Mouse (Mus musculus): Measurements from ENCODE around the gene Zdhhc1. TPM values are rescaled to one million over a fixed set of nuclear protein-coding genes. Genes with fewer than 3 reads are reported as not detected.

Zdhhc1 gene
- polyA plus RNA-seq, 1 experiment from 2014 or later = 36.8 TPM

- no peak overlapping the region for H3K27ac ChIP-seq (replicated peaks)
- no peak overlapping the region for H3K9ac ChIP-seq (replicated peaks)
- H3K4me3 ChIP-seq (replicated peaks) = no peak overlapping the region
- 63% methylated on average over 5 of the region's 5 CpGs for WGBS
- no peak for ATAC-seq (ENCODE audit: low FRiP score)
- H3K27me3 ChIP-seq (replicated peaks) = no peaks in the 10 kb centered on the region
- H3K4me1 ChIP-seq = peaks cover 22% of the 10 kb centered on the region
- no peak overlapping the region for H3K4me2 ChIP-seq
- H3K36me3 ChIP-seq = no peaks in the 10 kb centered on the region
- no peaks in the 10 kb centered on the region for H3K9me3 ChIP-seq (replicated peaks)
Observed at GRCm38 (mm10) chr8:105434136-105434535, 62.6 kb downstream of the Zdhhc1 start.

GRCm38 (mm10) chr8:105433511-105433910, 63.2 kb downstream of the Zdhhc1 start:
- Histone ChIP-seq H3K27ac (replicated peaks) (no peak overlapping the region), H3K36me3 (no peaks in the 10 kb centered on the region), H3K9ac (replicated peaks) (no peak overlapping the region), H3K4me1 (peaks cover 22% of the 10 kb centered on the region), H3K9me3 (replicated peaks) (no peaks in the 10 kb centered on the region), H3K4me2 (no peak overlapping the region), H3K27me3 (replicated peaks) (no peaks in the 10 kb centered on the region), H3K4me3 (replicated peaks) (no peak overlapping the region)
- ATAC-seq (ENCODE audit: low FRiP score) = no peak
- 36% methylated on average over 5 of the region's 5 CpGs for WGBS

- Histone ChIP-seq H3K4me3 (replicated peaks) (no peak overlapping the region), H3K9me3 (replicated peaks) (no peaks in the 10 kb centered on the region), H3K27ac (replicated peaks) (no peak overlapping the region), H3K27me3 (replicated peaks) (no peaks in the 10 kb centered on the region), H3K4me1 (peaks cover 22% of the 10 kb centered on the region), H3K4me2 (no peak overlapping the region), H3K36me3 (no peaks in the 10 kb centered on the region), H3K9ac (replicated peaks) (no peak overlapping the region)
- WGBS = 28% methylated on average over 6 of the region's 6 CpGs
- no peak for ATAC-seq (ENCODE audit: low FRiP score)
Observed at GRCm38 (mm10) chr8:105433021-105433420, 63.7 kb downstream of the Zdhhc1 start.

- no peak overlapping the region for H3K4me3 ChIP-seq (replicated peaks)
- no peak overlapping the region for H3K4me2 ChIP-seq
- 24% methylated on average over 7 of the region's 7 CpGs for WGBS
- no peaks in the 10 kb centered on the region for H3K36me3 ChIP-seq
- no peak for ATAC-seq (ENCODE audit: low FRiP score)
- no peak overlapping the region for H3K9ac ChIP-seq (replicated peaks)
- H3K27ac ChIP-seq (replicated peaks) = no peak overlapping the region
- H3K27me3 ChIP-seq (replicated peaks) = no peaks in the 10 kb centered on the region
- H3K9me3 ChIP-seq (replicated peaks) = no peaks in the 10 kb centered on the region
- H3K4me1 ChIP-seq = peaks cover 22% of the 10 kb centered on the region
Observed at GRCm38 (mm10) chr8:105431743-105432515, 64.8 kb downstream of the Zdhhc1 start.

- Histone ChIP-seq H3K27me3 (replicated peaks) (no peaks in the 10 kb centered on the region), H3K27ac (replicated peaks) (no peak overlapping the region), H3K4me3 (replicated peaks) (no peak overlapping the region), H3K4me1 (peaks cover 7% of the 10 kb centered on the region), H3K36me3 (no peaks in the 10 kb centered on the region), H3K4me2 (no peak overlapping the region), H3K9me3 (replicated peaks) (no peaks in the 10 kb centered on the region), H3K9ac (replicated peaks) (no peak overlapping the region)
- 75% methylated on average over 6 of the region's 6 CpGs for WGBS
- ATAC-seq (ENCODE audit: low FRiP score) = no peak
Observed at GRCm38 (mm10) chr8:105426878-105427277, 69.8 kb downstream of the Zdhhc1 start.

Other genes with a start within 250 kb of the Zdhhc1 start
- 12.3 and 12.4 TPM in 2 replicates for gene B3gnt9, start 241.7 kb downstream of the Zdhhc1 start, polyA plus RNA-seq (2015; fragmentation: Nextera tagmentation; extraction: Ambion mirVana)
- gene Tradd, start 232.3 kb downstream of the Zdhhc1 start, polyA plus RNA-seq (2015; fragmentation: Nextera tagmentation; extraction: Ambion mirVana) = 20.7 and 24.3 TPM in 2 replicates
- 1.9 and 3.0 TPM in 2 replicates for gene Fbxl8, start 232.3 kb downstream of the Zdhhc1 start, polyA plus RNA-seq (2015; fragmentation: Nextera tagmentation; extraction: Ambion mirVana)
- 0.45 and 0.92 TPM in 2 replicates for gene Hsf4, start 227.1 kb downstream of the Zdhhc1 start, polyA plus RNA-seq (2015; fragmentation: Nextera tagmentation; extraction: Ambion mirVana)
- gene Nol3, start 220.8 kb downstream of the Zdhhc1 start, polyA plus RNA-seq (2015; fragmentation: Nextera tagmentation; extraction: Ambion mirVana) = 5.7 and 6.2 TPM in 2 replicates
- 104 and 122 TPM in 2 replicates for gene 4931428F04Rik, start 207.0 kb downstream of the Zdhhc1 start, polyA plus RNA-seq (2015; fragmentation: Nextera tagmentation; extraction: Ambion mirVana)
- gene Exoc3l, start 200.8 kb downstream of the Zdhhc1 start, polyA plus RNA-seq (2015; fragmentation: Nextera tagmentation; extraction: Ambion mirVana) = 10.6 and 11.3 TPM in 2 replicates
- 41.6 and 61.6 TPM in 2 replicates for gene E2f4, start 199.2 kb downstream of the Zdhhc1 start, polyA plus RNA-seq (2015; fragmentation: Nextera tagmentation; extraction: Ambion mirVana)
- gene Elmo3, start 191.3 kb downstream of the Zdhhc1 start, polyA plus RNA-seq (2015; fragmentation: Nextera tagmentation; extraction: Ambion mirVana) = 1.1 and 4.7 TPM in 2 replicates
- 0.55 and 1.2 TPM in 2 replicates for gene Lrrc29, start 170.6 kb downstream of the Zdhhc1 start, polyA plus RNA-seq (2015; fragmentation: Nextera tagmentation; extraction: Ambion mirVana)
- gene Tmem208, start 170.5 kb downstream of the Zdhhc1 start, polyA plus RNA-seq (2015; fragmentation: Nextera tagmentation; extraction: Ambion mirVana) = 141 and 159 TPM in 2 replicates
- 0.79 and 0.89 TPM in 2 replicates for gene Fhod1, start 148.9 kb downstream of the Zdhhc1 start, polyA plus RNA-seq (2015; fragmentation: Nextera tagmentation; extraction: Ambion mirVana)
- gene Slc9a5, start 148.1 kb downstream of the Zdhhc1 start, polyA plus RNA-seq (2015; fragmentation: Nextera tagmentation; extraction: Ambion mirVana) = 9.4 and 10.9 TPM in 2 replicates
- gene Plekhg4, start 123.6 kb downstream of the Zdhhc1 start, polyA plus RNA-seq (2015; fragmentation: Nextera tagmentation; extraction: Ambion mirVana) = 1.7 and 2.4 TPM in 2 replicates
- not detected in 2 replicates for gene Kctd19, start 83.4 kb downstream of the Zdhhc1 start, polyA plus RNA-seq (2015; fragmentation: Nextera tagmentation; extraction: Ambion mirVana)
- gene Lrrc36, start 83.3 kb downstream of the Zdhhc1 start, polyA plus RNA-seq (2015; fragmentation: Nextera tagmentation; extraction: Ambion mirVana) = 0.23 and 0.27 TPM in 2 replicates
- 253 and 288 TPM in 2 replicates for gene Tppp3, start 25.4 kb downstream of the Zdhhc1 start, polyA plus RNA-seq (2015; fragmentation: Nextera tagmentation; extraction: Ambion mirVana)
- 1.0 and 1.1 TPM in 2 replicates for gene Hsd11b2, start 21.9 kb upstream of the Zdhhc1 start, polyA plus RNA-seq (2015; fragmentation: Nextera tagmentation; extraction: Ambion mirVana)
- gene Atp6v0d1, start 69.1 kb upstream of the Zdhhc1 start, polyA plus RNA-seq (2015; fragmentation: Nextera tagmentation; extraction: Ambion mirVana) = 219 and 243 TPM in 2 replicates
- gene Ripor1, start 108.4 kb upstream of the Zdhhc1 start, polyA plus RNA-seq (2015; fragmentation: Nextera tagmentation; extraction: Ambion mirVana) = 34.0 and 37.4 TPM in 2 replicates
- gene Ctcf, start 139.7 kb upstream of the Zdhhc1 start, polyA plus RNA-seq (2015; fragmentation: Nextera tagmentation; extraction: Ambion mirVana) = 87.0 and 113 TPM in 2 replicates
- gene Agrp, start 140.5 kb upstream of the Zdhhc1 start, polyA plus RNA-seq (2015; fragmentation: Nextera tagmentation; extraction: Ambion mirVana) = 1.2 and 1.9 TPM in 2 replicates
- 21.5 and 28.5 TPM in 2 replicates for gene Carmil2, start 189.4 kb upstream of the Zdhhc1 start, polyA plus RNA-seq (2015; fragmentation: Nextera tagmentation; extraction: Ambion mirVana)
- gene Acd, start 204.2 kb upstream of the Zdhhc1 start, polyA plus RNA-seq (2015; fragmentation: Nextera tagmentation; extraction: Ambion mirVana) = 81.1 and 89.4 TPM in 2 replicates
- 47.9 and 59.6 TPM in 2 replicates for gene Pard6a, start 204.2 kb upstream of the Zdhhc1 start, polyA plus RNA-seq (2015; fragmentation: Nextera tagmentation; extraction: Ambion mirVana)
- gene 4933405L10Rik, start 210.8 kb upstream of the Zdhhc1 start, polyA plus RNA-seq (2015; fragmentation: Nextera tagmentation; extraction: Ambion mirVana) = 0.22 and 0.35 TPM in 2 replicates
- 13.9 and 16.2 TPM in 2 replicates for gene Enkd1, start 211.3 kb upstream of the Zdhhc1 start, polyA plus RNA-seq (2015; fragmentation: Nextera tagmentation; extraction: Ambion mirVana)

Data from neural tube, embryonic 15.5 days (tissue).